Mouse (Mus musculus) E14TG2a.4 (cell line): ENCODE results near the gene Snx11.

Experiments
- H3K27me3 ChIP-seq: 2 replicates; pipeline ENCODE4 v1.6.1; 2014; ENCODE audit warnings: low read length, control low read depth; ENCODE audit not compliant: insufficient read depth
- H3K36me3 ChIP-seq: 2 replicates; pipeline ENCODE4 v1.6.1; 2014; ENCODE audit warnings: low read length, control low read depth; ENCODE audit not compliant: insufficient read depth
- H3K4me1 ChIP-seq: replicated peaks from 2 replicates; pipeline ENCODE4 v1.6.1; 2014; ENCODE audit warnings: low read depth, low read length, control low read depth
- H3K4me3 ChIP-seq: replicated peaks from 2 replicates; pipeline ENCODE4 v1.5.1; 2014; ENCODE audit warnings: mild to moderate bottlenecking, low read length
- H3K9me3 ChIP-seq: 2 replicates; pipeline ENCODE4 v1.6.1; 2014; ENCODE audit warnings: low read length, control low read depth
- CTCF ChIP-seq: conservative IDR thresholded peaks from 2 replicates; pipeline ENCODE4 v1.5.1; 2014; ENCODE audit warnings: low read length
- NANOG ChIP-seq: IDR thresholded peaks from 2 replicates; pipeline ENCODE4 v1.6.1; 2014; ENCODE audit warnings: borderline replicate concordance, low read length, mixed read lengths
- POU5F1 ChIP-seq: IDR thresholded peaks from 2 replicates; pipeline ENCODE4 v1.6.1; 2014; ENCODE audit warnings: low read length, borderline replicate concordance

Snx11 gene

GRCm38 (mm10) chr11:96776968-96777962 lies at the start of gene Snx11:
TSS of gene Snx11 (minus strand) at chr11:96777559.
- H3K9me3 ChIP-seq = no peaks in the 10 kb centered on the region
- peaks cover 36% of the 10 kb centered on the region for H3K36me3 ChIP-seq
- TF ChIP-seq NANOG (no peak), CTCF (peak; percentile 17), POU5F1 (no peak)

GRCm38 (mm10) chr11:96826481-96826880 lies 49.1 kb upstream of the Snx11 start:
- Histone ChIP-seq H3K4me3 (peak overlapping the region; percentile 69), H3K4me1 (peaks cover 79% of the 10 kb centered on the region), H3K9me3 (no peaks in the 10 kb centered on the region), H3K36me3 (peaks cover 56% of the 10 kb centered on the region), H3K27me3 (no peaks in the 10 kb centered on the region)
- no peak for TF ChIP-seq NANOG
- TF ChIP-seq POU5F1 = no peak
- TF ChIP-seq CTCF = no peak

More at GRCm38 (mm10) chr11:96776968-96777962, at the start of gene Snx11:
- H3K4me1 ChIP-seq = peaks cover 82% of the 10 kb centered on the region
- peak within 1 kb of the TSS; percentile 94 for H3K4me3 ChIP-seq
- no peaks in the 10 kb centered on the region for H3K27me3 ChIP-seq

- Histone ChIP-seq H3K4me1 (peaks cover 85% of the 10 kb centered on the region), H3K9me3 (no peaks in the 10 kb centered on the region), H3K36me3 (peaks cover 72% of the 10 kb centered on the region), H3K4me3 (peak overlapping the region; percentile 72), H3K27me3 (no peaks in the 10 kb centered on the region)
- TF ChIP-seq NANOG (no peak), POU5F1 (no peak), CTCF (no peak)
Observed at GRCm38 (mm10) chr11:96824783-96825495, 47.6 kb upstream of the Snx11 start.

GRCm38 (mm10) chr11:96823880-96824782 lies 46.8 kb upstream of the Snx11 start:
- H3K27me3 ChIP-seq = no peaks in the 10 kb centered on the region

GRCm38 (mm10) chr11:96823471-96823837 lies 46.1 kb upstream of the Snx11 start:
- H3K4me3 ChIP-seq = peak overlapping the region; percentile 89
- peaks cover 87% of the 10 kb centered on the region for H3K36me3 ChIP-seq
- H3K27me3 ChIP-seq = no peaks in the 10 kb centered on the region
- H3K4me1 ChIP-seq = peaks cover 94% of the 10 kb centered on the region
- no peaks in the 10 kb centered on the region for H3K9me3 ChIP-seq
- no peak for TF ChIP-seq CTCF
- no peak for TF ChIP-seq NANOG
- no peak for TF ChIP-seq POU5F1

More at GRCm38 (mm10) chr11:96823880-96824782, 46.8 kb upstream of the Snx11 start:
- Histone ChIP-seq H3K4me1 (peaks cover 94% of the 10 kb centered on the region), H3K9me3 (no peaks in the 10 kb centered on the region), H3K36me3 (peaks cover 80% of the 10 kb centered on the region), H3K4me3 (peak overlapping the region; percentile 89)
- no peak for TF ChIP-seq POU5F1
- TF ChIP-seq CTCF = no peak
- TF ChIP-seq NANOG = no peak

GRCm38 (mm10) chr11:96822675-96823470 lies 45.5 kb upstream of the Snx11 start:
- 0 out of 2 replicates have a peak, but pooled peaks have one; percentile 45 for TF ChIP-seq NANOG
- no peak for TF ChIP-seq CTCF
- TF ChIP-seq POU5F1 = no peak; the same call in 1 of the 2 replicates
- H3K36me3 ChIP-seq = peaks cover 88% of the 10 kb centered on the region
- no peaks in the 10 kb centered on the region for H3K9me3 ChIP-seq
- H3K4me1 ChIP-seq = peaks cover 94% of the 10 kb centered on the region
- H3K27me3 ChIP-seq = no peaks in the 10 kb centered on the region
- H3K4me3 ChIP-seq = peak overlapping the region; percentile 89

GRCm38 (mm10) chr11:96821956-96822355 lies 44.6 kb upstream of the Snx11 start:
- H3K4me1 ChIP-seq = peaks cover 94% of the 10 kb centered on the region
- TF ChIP-seq NANOG (no peak), POU5F1 (no peak), CTCF (no peak)
- H3K4me3 ChIP-seq = peak overlapping the region; percentile 89
- H3K9me3 ChIP-seq = no peaks in the 10 kb centered on the region
- no peaks in the 10 kb centered on the region for H3K27me3 ChIP-seq
- peaks cover 88% of the 10 kb centered on the region for H3K36me3 ChIP-seq
